Mouse (Mus musculus): ENCODE measurements around the gene Strip2. TPM values are rescaled to one million over a fixed set of nuclear protein-coding genes. Genes with fewer than 3 reads are reported as not detected.
A peak's percentile ranks its signal among the peaks of the same experiment; 100 is the strongest.

The Strip2 gene
- polyA plus RNA-seq, 1 experiment from 2014 or later = 1.7 TPM

DNA sequence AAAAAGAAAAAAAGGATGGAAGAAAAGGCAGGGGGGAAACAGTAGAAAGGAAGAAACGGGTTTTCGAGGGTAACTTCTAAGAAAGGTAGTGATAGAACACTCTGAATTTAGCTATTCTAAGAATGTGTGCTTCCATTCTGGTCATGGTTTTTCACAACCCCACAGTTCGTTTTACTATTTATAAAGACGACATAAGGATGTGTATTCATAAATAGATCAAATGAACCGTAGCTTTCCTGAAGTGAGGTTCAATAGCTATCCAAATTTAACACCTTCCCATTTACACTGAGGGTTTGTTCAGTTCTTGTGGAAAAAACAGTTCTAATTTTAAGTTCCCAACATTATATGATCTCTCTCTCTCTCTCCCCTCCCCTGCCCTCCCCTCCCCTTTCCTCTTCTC is 56.5 kb downstream of the Strip2 start:
- Histone ChIP-seq H3K4me1 (ENCODE audit: control insufficient read depth, insufficient read depth, low read length) (no peaks in the 10 kb centered on the region), H3K9me3 (replicated peaks; ENCODE audit: control insufficient read depth, low read length) (no peaks in the 10 kb centered on the region), H3K27ac (ENCODE audit: low read depth, low read length) (no peak overlapping the region), H3K4me2 (ENCODE audit: low read length) (no peak overlapping the region), H3K36me3 (ENCODE audit: control insufficient read depth, insufficient read depth, low read length) (no peaks in the 10 kb centered on the region), H3K27me3 (replicated peaks; ENCODE audit: control insufficient read depth, insufficient read depth, low read length) (no peaks in the 10 kb centered on the region), H3K4me3 (ENCODE audit: low read depth, low read length) (no peak overlapping the region), H3K9ac (ENCODE audit: low read length) (no peak overlapping the region)
- ATAC-seq (no peak), DNase-seq (ENCODE audit: low spot score) (no peak)
- 62% methylated on average over 5 of the region's 5 CpGs for WGBS

DNA sequence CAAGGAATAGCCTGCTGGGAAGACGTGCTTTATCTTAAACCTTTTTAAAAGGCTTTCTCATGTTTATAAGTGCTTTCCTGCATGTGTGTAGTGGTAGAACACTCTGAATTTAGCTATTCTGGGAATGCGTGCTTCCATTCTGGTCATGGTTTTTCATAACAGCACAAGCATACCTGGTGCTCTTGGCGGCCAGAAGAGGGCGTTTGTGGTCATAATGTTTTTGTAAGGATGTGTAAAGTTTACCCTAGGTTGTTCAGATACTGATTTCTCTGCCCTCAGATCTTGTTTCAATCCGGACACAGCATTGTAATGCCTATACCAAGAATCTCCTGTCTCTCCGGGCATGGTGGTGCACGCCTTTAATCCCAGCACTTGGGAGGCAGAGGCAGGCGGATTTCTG is 58.0 kb downstream of the Strip2 start:
- Histone ChIP-seq H3K4me3 (ENCODE audit: low read depth, low read length) (no peak overlapping the region), H3K9me3 (replicated peaks; ENCODE audit: control insufficient read depth, low read length) (no peaks in the 10 kb centered on the region), H3K36me3 (ENCODE audit: control insufficient read depth, insufficient read depth, low read length) (no peaks in the 10 kb centered on the region), H3K4me1 (ENCODE audit: control insufficient read depth, insufficient read depth, low read length) (no peaks in the 10 kb centered on the region), H3K27me3 (replicated peaks; ENCODE audit: control insufficient read depth, insufficient read depth, low read length) (no peaks in the 10 kb centered on the region), H3K4me2 (ENCODE audit: low read length) (no peak overlapping the region), H3K9ac (ENCODE audit: low read length) (no peak overlapping the region), H3K27ac (ENCODE audit: low read depth, low read length) (no peak overlapping the region)
- no peak for ATAC-seq
- 68% methylated on average over 8 of the region's 8 CpGs for WGBS
- DNase-seq (ENCODE audit: low spot score) = no peak

DNA sequence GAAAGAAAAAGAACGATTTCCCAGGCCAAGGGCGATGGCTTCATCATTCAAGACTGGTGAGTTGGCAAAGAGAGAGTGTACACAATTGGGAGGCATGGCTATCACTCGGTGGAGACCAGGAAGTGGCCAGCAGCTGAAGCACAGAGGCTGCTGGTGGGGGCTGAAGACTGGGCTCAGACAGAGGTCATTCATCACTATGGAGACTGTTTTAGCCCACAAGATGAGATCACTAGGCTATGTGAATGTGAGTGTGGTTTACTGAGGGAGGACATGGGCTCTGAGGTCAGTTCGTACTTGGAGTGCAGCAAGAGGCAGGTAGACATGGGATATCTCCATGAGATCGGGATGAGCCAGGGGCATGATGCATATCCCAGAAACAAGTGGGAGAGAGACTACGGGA is 63.6 kb downstream of the Strip2 start:
- no peak overlapping the region for H3K4me3 ChIP-seq (ENCODE audit: low read depth, low read length)
- no peak for ATAC-seq
- no peaks in the 10 kb centered on the region for H3K36me3 ChIP-seq (ENCODE audit: control insufficient read depth, insufficient read depth, low read length)
- H3K27ac ChIP-seq (ENCODE audit: low read depth, low read length) = no peak overlapping the region
- H3K9me3 ChIP-seq (replicated peaks; ENCODE audit: control insufficient read depth, low read length) = no peaks in the 10 kb centered on the region
- DNase-seq (ENCODE audit: low spot score) = no peak
- H3K9ac ChIP-seq (ENCODE audit: low read length) = no peak overlapping the region
- H3K4me1 ChIP-seq (ENCODE audit: control insufficient read depth, insufficient read depth, low read length) = no peaks in the 10 kb centered on the region
- H3K27me3 ChIP-seq (replicated peaks; ENCODE audit: control insufficient read depth, insufficient read depth, low read length) = 0 out of 2 replicates have a peak, but pooled peaks cover 3% of the 10 kb centered on the region
- WGBS = 88% methylated on average over 6 of the region's 6 CpGs
- H3K4me2 ChIP-seq (ENCODE audit: low read length) = no peak overlapping the region

DNA sequence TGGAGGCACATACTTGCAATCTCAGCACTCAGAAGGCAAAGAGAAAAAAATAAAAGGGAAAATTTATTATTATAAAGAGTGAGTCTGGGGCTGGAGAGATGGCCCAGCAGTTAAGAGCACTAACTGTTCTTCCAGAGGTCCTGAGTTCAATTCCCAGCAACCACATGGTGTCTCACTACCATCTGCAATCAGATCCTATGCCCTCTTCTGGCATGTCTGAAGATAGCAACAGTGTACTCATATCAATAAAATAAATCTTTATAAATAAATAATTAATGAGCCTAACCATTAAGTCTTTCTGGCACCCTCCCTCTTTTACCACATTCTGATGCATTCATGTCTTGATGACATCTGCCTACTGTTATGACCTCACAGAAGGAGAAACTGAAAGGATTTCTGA is 65.0 kb downstream of the Strip2 start:
- no peak overlapping the region for H3K9ac ChIP-seq (ENCODE audit: low read length)
- H3K9me3 ChIP-seq (replicated peaks; ENCODE audit: control insufficient read depth, low read length) = no peaks in the 10 kb centered on the region
- H3K36me3 ChIP-seq (ENCODE audit: control insufficient read depth, insufficient read depth, low read length) = no peaks in the 10 kb centered on the region
- no peak overlapping the region for H3K4me3 ChIP-seq (ENCODE audit: low read depth, low read length)
- H3K4me1 ChIP-seq (ENCODE audit: control insufficient read depth, insufficient read depth, low read length) = no peaks in the 10 kb centered on the region
- H3K4me2 ChIP-seq (ENCODE audit: low read length) = no peak overlapping the region
- H3K27ac ChIP-seq (ENCODE audit: low read depth, low read length) = no peak overlapping the region
- ATAC-seq (no peak), DNase-seq (ENCODE audit: low spot score) (no peak)
- 0 out of 2 replicates have a peak, but pooled peaks cover 3% of the 10 kb centered on the region for H3K27me3 ChIP-seq (replicated peaks; ENCODE audit: control insufficient read depth, insufficient read depth, low read length)

DNA sequence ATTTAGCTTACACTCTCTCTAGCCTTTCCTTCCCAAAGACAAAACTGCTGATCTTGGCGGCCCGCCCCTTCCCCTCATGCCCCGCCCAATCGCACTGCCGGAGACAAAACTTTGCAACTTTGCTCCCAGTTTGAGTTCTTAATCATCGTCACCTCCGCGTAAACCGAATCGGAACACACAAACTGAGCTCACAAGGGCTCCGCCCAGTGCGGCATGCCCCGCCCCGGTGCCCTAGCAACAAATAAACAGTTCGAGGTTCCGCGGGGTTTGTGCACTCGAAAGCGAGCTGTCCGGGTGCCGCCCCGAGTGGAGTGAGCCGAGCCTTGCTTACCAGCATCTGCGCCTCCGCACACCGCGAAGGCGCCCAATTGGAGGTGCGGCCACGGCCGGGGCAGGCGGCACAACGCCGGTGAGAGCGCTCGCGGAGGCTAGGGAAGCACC is 68.3 kb downstream of the Strip2 start:
- Histone ChIP-seq H3K27me3 (replicated peaks; ENCODE audit: control insufficient read depth, insufficient read depth, low read length) (0 out of 2 replicates have a peak, but pooled peaks cover 3% of the 10 kb centered on the region), H3K36me3 (ENCODE audit: control insufficient read depth, insufficient read depth, low read length) (no peaks in the 10 kb centered on the region), H3K4me3 (ENCODE audit: low read depth, low read length) (peak overlapping the region; percentile 52), H3K9me3 (replicated peaks; ENCODE audit: control insufficient read depth, low read length) (no peaks in the 10 kb centered on the region), H3K4me1 (ENCODE audit: control insufficient read depth, insufficient read depth, low read length) (no peaks in the 10 kb centered on the region), H3K9ac (ENCODE audit: low read length) (peak overlapping the region; percentile 64), H3K4me2 (ENCODE audit: low read length) (peak overlapping the region; percentile 90), H3K27ac (ENCODE audit: low read depth, low read length) (no peak overlapping the region)
- ATAC-seq = peak; percentile 81
- peak; percentile 62 for DNase-seq (ENCODE audit: low spot score)
- under 1% methylated on average over 37 of the region's 37 CpGs for WGBS

DNA sequence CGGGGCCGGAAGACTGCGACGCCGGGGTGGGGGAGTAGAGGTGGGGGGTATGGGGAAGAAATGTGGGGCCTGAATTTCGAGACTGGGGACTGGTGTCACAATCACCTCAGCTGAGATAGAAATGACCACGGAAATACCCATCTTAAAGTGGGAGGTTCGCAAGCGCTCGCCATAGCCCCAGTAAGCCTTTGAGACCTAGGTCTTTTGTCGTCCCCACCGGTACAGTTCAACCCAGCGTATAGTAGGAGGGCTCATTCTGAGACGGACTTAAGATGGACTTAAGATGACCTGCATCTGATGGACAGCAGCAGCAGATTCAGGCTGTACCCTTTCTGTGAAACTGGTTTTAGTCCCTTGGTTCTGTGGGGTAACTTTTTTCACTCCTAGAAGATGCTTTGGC is 68.7 kb downstream of the Strip2 start:
- peak overlapping the region; percentile 52 for H3K4me3 ChIP-seq (ENCODE audit: low read depth, low read length)
- no peaks in the 10 kb centered on the region for H3K36me3 ChIP-seq (ENCODE audit: control insufficient read depth, insufficient read depth, low read length)
- H3K27ac ChIP-seq (ENCODE audit: low read depth, low read length) = no peak overlapping the region
- H3K4me2 ChIP-seq (ENCODE audit: low read length) = peak overlapping the region; percentile 90
- ATAC-seq (no peak), DNase-seq (ENCODE audit: low spot score) (no peak)
- WGBS = 1% methylated on average over 14 of the region's 14 CpGs
- no peaks in the 10 kb centered on the region for H3K4me1 ChIP-seq (ENCODE audit: control insufficient read depth, insufficient read depth, low read length)
- H3K9ac ChIP-seq (ENCODE audit: low read length) = peak overlapping the region; percentile 64
- 0 out of 2 replicates have a peak, but pooled peaks cover 3% of the 10 kb centered on the region for H3K27me3 ChIP-seq (replicated peaks; ENCODE audit: control insufficient read depth, insufficient read depth, low read length)
- H3K9me3 ChIP-seq (replicated peaks; ENCODE audit: control insufficient read depth, low read length) = no peaks in the 10 kb centered on the region

DNA sequence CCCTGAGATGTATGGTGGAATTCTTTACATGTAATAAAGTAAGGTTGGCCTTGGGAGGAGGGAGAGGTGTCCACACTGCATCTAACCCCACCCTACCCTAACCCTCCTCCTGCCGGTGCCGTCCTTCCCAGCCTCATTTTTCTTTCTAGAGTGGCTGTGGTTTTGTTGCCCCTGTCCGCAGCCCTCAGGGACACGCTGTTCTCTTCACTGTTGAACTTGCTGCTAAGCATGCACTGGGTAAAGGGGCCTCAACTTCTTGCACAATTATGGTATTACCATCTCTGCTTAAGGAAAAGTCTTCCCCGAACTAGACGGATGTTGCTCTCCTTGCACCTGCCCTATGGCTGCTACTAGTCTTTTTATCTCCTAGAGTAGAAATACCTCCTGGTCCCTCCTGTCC is 69.2 kb downstream of the Strip2 start:
- Histone ChIP-seq H3K27me3 (replicated peaks; ENCODE audit: control insufficient read depth, insufficient read depth, low read length) (0 out of 2 replicates have a peak, but pooled peaks cover 3% of the 10 kb centered on the region), H3K36me3 (ENCODE audit: control insufficient read depth, insufficient read depth, low read length) (no peaks in the 10 kb centered on the region), H3K9ac (ENCODE audit: low read length) (no peak overlapping the region), H3K4me2 (ENCODE audit: low read length) (peak overlapping the region; percentile 90), H3K27ac (ENCODE audit: low read depth, low read length) (no peak overlapping the region), H3K4me3 (ENCODE audit: low read depth, low read length) (no peak overlapping the region), H3K4me1 (ENCODE audit: control insufficient read depth, insufficient read depth, low read length) (no peaks in the 10 kb centered on the region), H3K9me3 (replicated peaks; ENCODE audit: control insufficient read depth, low read length) (no peaks in the 10 kb centered on the region)
- ATAC-seq (no peak), DNase-seq (ENCODE audit: low spot score) (no peak)
- WGBS = 51% methylated on average over 6 of the region's 6 CpGs

DNA sequence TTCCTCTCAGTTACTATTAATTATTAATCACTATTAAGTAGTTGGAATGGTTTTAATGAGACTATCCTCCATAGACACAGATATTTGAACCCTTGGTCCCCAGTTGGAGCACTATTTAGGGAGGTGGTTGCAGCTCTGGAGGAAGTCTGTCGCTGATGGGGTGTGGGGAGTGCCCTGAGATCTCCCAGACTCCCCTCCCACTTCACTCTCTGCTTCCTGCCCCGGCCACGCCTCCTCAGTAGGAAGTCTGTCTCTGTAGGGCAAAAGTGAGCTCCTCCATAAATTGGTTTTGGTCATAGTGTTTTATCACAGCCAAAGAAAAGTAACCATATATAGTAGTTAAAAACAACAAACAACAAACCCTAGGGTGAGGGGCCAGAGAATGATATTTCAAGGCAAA is 70.4 kb downstream of the Strip2 start:
- Histone ChIP-seq H3K4me1 (ENCODE audit: control insufficient read depth, insufficient read depth, low read length) (no peaks in the 10 kb centered on the region), H3K4me3 (ENCODE audit: low read depth, low read length) (no peak overlapping the region), H3K36me3 (ENCODE audit: control insufficient read depth, insufficient read depth, low read length) (no peaks in the 10 kb centered on the region), H3K27ac (ENCODE audit: low read depth, low read length) (no peak overlapping the region), H3K4me2 (ENCODE audit: low read length) (no peak overlapping the region), H3K27me3 (replicated peaks; ENCODE audit: control insufficient read depth, insufficient read depth, low read length) (0 out of 2 replicates have a peak, but pooled peaks cover 3% of the 10 kb centered on the region), H3K9me3 (replicated peaks; ENCODE audit: control insufficient read depth, low read length) (no peaks in the 10 kb centered on the region), H3K9ac (ENCODE audit: low read length) (no peak overlapping the region)
- DNase-seq (ENCODE audit: low spot score) = no peak
- 62% methylated on average over 3 of the region's 3 CpGs for WGBS
- no peak for ATAC-seq

DNA sequence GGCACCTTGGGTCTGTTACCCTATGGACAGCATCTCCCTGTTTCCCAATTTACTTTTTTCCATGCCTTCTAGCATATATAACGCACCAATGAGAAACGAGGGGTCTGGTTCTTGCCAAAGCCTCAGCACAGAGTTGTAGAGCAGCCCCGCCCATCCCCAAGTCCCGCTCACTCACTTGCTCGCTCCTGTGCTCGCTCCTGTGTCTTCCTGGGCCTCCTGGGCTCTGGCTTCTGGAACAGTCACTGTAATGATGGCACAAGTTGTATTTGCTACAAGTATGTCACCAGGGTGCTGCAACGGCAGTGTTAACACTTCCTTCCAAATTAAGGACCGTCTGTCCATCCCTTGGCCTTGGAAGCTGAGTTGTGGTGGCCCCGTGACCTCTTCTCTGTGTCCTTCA is 81.3 kb downstream of the Strip2 start:
- no peak for ATAC-seq
- Histone ChIP-seq H3K9me3 (replicated peaks; ENCODE audit: control insufficient read depth, low read length) (no peaks in the 10 kb centered on the region), H3K27me3 (replicated peaks; ENCODE audit: control insufficient read depth, insufficient read depth, low read length) (no peaks in the 10 kb centered on the region), H3K4me3 (ENCODE audit: low read depth, low read length) (no peak overlapping the region), H3K4me2 (ENCODE audit: low read length) (no peak overlapping the region), H3K4me1 (ENCODE audit: control insufficient read depth, insufficient read depth, low read length) (no peaks in the 10 kb centered on the region), H3K9ac (ENCODE audit: low read length) (no peak overlapping the region), H3K36me3 (ENCODE audit: control insufficient read depth, insufficient read depth, low read length) (no peaks in the 10 kb centered on the region), H3K27ac (ENCODE audit: low read depth, low read length) (no peak overlapping the region)
- 80% methylated on average over 9 of the region's 9 CpGs for WGBS
- DNase-seq (ENCODE audit: low spot score) = no peak

Data from forebrain, embryonic 14.5 days (tissue).